Mouse (Mus musculus) MEL (cell line): Measurements from ENCODE around the gene Slc5a5. TPM values are rescaled to one million over a fixed set of nuclear protein-coding genes. Genes with fewer than 3 reads are reported as not detected.

Experiments
- DNase-seq: peaks from one replicate; pipeline ENCODE4 v3.0.0; 2011; ENCODE audit warnings: low read depth, low spot score
- H3K27ac ChIP-seq: 2 replicates; pipeline ENCODE4 v1.5.1; 2012; ENCODE audit warnings: low read depth, mild to moderate bottlenecking, control low read depth, low read length, moderate library complexity; ENCODE audit not compliant: control insufficient read depth
- H3K27me3 ChIP-seq, 2 experiments: fragments of 150-350 bp in 1 of 2; sonication (generic) in 1 of 2; 2 replicates each; pipeline ENCODE4 v1.6.1; 2012; ENCODE audit warnings: low read length in 2 of 2, mild to moderate bottlenecking in 2 of 2, improper control_type of control experiment in 1 of 2, moderate library complexity in 1 of 2; ENCODE audit not compliant: insufficient read depth in 2 of 2, control insufficient read depth in 1 of 2
- H3K36me3 ChIP-seq, 2 experiments: 2 replicates each; pipeline ENCODE4 v1.6.1; 2012 to 2014; ENCODE audit warnings: low read length in 2 of 2, improper control_type of control experiment in 1 of 2, inconsistent platforms in 1 of 2, mild to moderate bottlenecking in 1 of 2; ENCODE audit not compliant: insufficient read depth in 2 of 2, control insufficient read depth in 1 of 2
- H3K4me1 ChIP-seq, 2 experiments: fragments of 150-350 bp in 1 of 2; sonication (generic) in 1 of 2; 2 replicates each; pipeline ENCODE4 v1.6.1; 2012; ENCODE audit warnings: low read length in 2 of 2, improper control_type of control experiment in 1 of 2, mild to moderate bottlenecking in 1 of 2; ENCODE audit not compliant: insufficient read depth in 2 of 2, control insufficient read depth in 1 of 2
- H3K4me3 ChIP-seq, 2 experiments: fragments of 150-350 bp in 1 of 2; sonication (generic) in 1 of 2; 2 replicates each; pipeline ENCODE4 v1.5.1; 2012; ENCODE audit warnings: low read depth in 2 of 2, low read length in 2 of 2, mild to moderate bottlenecking in 2 of 2, moderate library complexity in 2 of 2, control low read depth in 1 of 2, improper control_type of control experiment in 1 of 2; ENCODE audit not compliant: control insufficient read depth in 1 of 2, insufficient read depth in 1 of 2
- H3K79me2 ChIP-seq: 2 replicates; pipeline ENCODE4 v1.6.1; 2012; ENCODE audit warnings: mild to moderate bottlenecking, low read length, moderate library complexity; ENCODE audit not compliant: control insufficient read depth, poor library complexity, insufficient read depth
- H3K9ac ChIP-seq: 2 replicates; pipeline ENCODE4 v1.6.1; 2012; ENCODE audit warnings: low read depth, mild to moderate bottlenecking, control low read depth, low read length, moderate library complexity; ENCODE audit not compliant: control insufficient read depth, poor library complexity, severe bottlenecking
- H3K9me3 ChIP-seq: fragments of 150-350 bp; sonication (generic); replicated peaks from 2 replicates; pipeline ENCODE4 v1.6.1; 2012; ENCODE audit warnings: mild to moderate bottlenecking, low read length, improper control_type of control experiment, moderate library complexity; ENCODE audit not compliant: insufficient read depth
- CHD1 ChIP-seq: IDR thresholded peaks from 2 replicates; pipeline ENCODE4 v1.6.1; 2012; ENCODE audit warnings: low read depth, mild to moderate bottlenecking, inconsistent platforms, low read length, improper control_type of control experiment
- CHD2 ChIP-seq: IDR thresholded peaks from 2 replicates; pipeline ENCODE4 v1.6.1; 2011; ENCODE audit warnings: low read length, improper control_type of control experiment
- CTCF ChIP-seq, 3 experiments: IDR thresholded peaks in 2 of 3; conservative IDR thresholded peaks in 1 of 3; 2 replicates each; pipeline ENCODE4 v1.5.1; 2011 to 2012; ENCODE audit warnings: low read length in 3 of 3, low read depth in 2 of 3, mild to moderate bottlenecking in 2 of 3, improper control_type of control experiment in 1 of 3, inconsistent platforms in 1 of 3, mixed read lengths in 1 of 3, moderate library complexity in 1 of 3; ENCODE audit not compliant: control insufficient read depth in 1 of 3, insufficient read depth in 1 of 3, poor library complexity in 1 of 3, severe bottlenecking in 1 of 3
- ETS1 ChIP-seq: IDR thresholded peaks from 2 replicates; pipeline ENCODE4 v1.6.1; 2012; ENCODE audit warnings: low read depth, mild to moderate bottlenecking, inconsistent platforms, low read length, improper control_type of control experiment, moderate library complexity
- GABPA ChIP-seq: IDR thresholded peaks from 2 replicates; pipeline ENCODE4 v1.6.1; 2012; ENCODE audit warnings: low read depth, mild to moderate bottlenecking, inconsistent platforms, low read length, improper control_type of control experiment, moderate library complexity
- GATA1 ChIP-seq: IDR thresholded peaks from 2 replicates; pipeline ENCODE4 v1.6.1; 2011; ENCODE audit warnings: low read depth, low read length, improper control_type of control experiment
- MAFK ChIP-seq: IDR thresholded peaks from 2 replicates; pipeline ENCODE4 v1.6.1; 2011; ENCODE audit warnings: low read depth, mild to moderate bottlenecking, low read length, improper control_type of control experiment, borderline replicate concordance
- MAZ ChIP-seq: IDR thresholded peaks from 2 replicates; pipeline ENCODE4 v1.6.1; 2012; ENCODE audit warnings: low read depth, mild to moderate bottlenecking, inconsistent platforms, low read length, improper control_type of control experiment
- MEF2A ChIP-seq: IDR thresholded peaks from 2 replicates; pipeline ENCODE4 v1.6.1; 2014; ENCODE audit warnings: low read depth, mild to moderate bottlenecking, inconsistent platforms, low read length, improper control_type of control experiment; ENCODE audit not compliant: poor library complexity, insufficient replicate concordance, severe bottlenecking; ENCODE audit errors: extremely low read depth
- MXI1 ChIP-seq: IDR thresholded peaks from 2 replicates; pipeline ENCODE4 v1.6.1; 2011; ENCODE audit warnings: mild to moderate bottlenecking, low read depth, low read length, improper control_type of control experiment
- MYB ChIP-seq: IDR thresholded peaks from 2 replicates; pipeline ENCODE4 v1.6.1; 2011; ENCODE audit warnings: mild to moderate bottlenecking, low read depth, low read length, improper control_type of control experiment
- NRF1 ChIP-seq: IDR thresholded peaks from 2 replicates; pipeline ENCODE4 v1.6.1; 2014; ENCODE audit warnings: low read depth, mild to moderate bottlenecking, inconsistent platforms, low read length, improper control_type of control experiment, moderate library complexity; ENCODE audit not compliant: poor library complexity, insufficient read depth, severe bottlenecking
- POLR2AphosphoS5 ChIP-seq: IDR thresholded peaks from 2 replicates; pipeline ENCODE4 v1.6.1; 2012; ENCODE audit warnings: low read depth, borderline replicate concordance, mild to moderate bottlenecking, inconsistent platforms, low read length, moderate library complexity, mixed read lengths
- RCOR1 ChIP-seq: IDR thresholded peaks from 2 replicates; pipeline ENCODE4 v1.6.1; 2012; ENCODE audit warnings: low read depth, mild to moderate bottlenecking, inconsistent platforms, low read length, improper control_type of control experiment
- TAL1 ChIP-seq: IDR thresholded peaks from 2 replicates; pipeline ENCODE4 v1.6.1; 2012; ENCODE audit warnings: mild to moderate bottlenecking, inconsistent platforms, low read length, moderate library complexity, mixed read lengths
- TBP ChIP-seq: IDR thresholded peaks from 2 replicates; pipeline ENCODE4 v1.8.0; 2011; ENCODE audit warnings: low read depth, low read length, improper control_type of control experiment
- USF1 ChIP-seq: IDR thresholded peaks from 2 replicates; pipeline ENCODE4 v1.6.1; 2014; ENCODE audit warnings: low read depth, mild to moderate bottlenecking, inconsistent platforms, low read length, improper control_type of control experiment, moderate library complexity
- ZNF384 ChIP-seq: IDR thresholded peaks from 2 replicates; pipeline ENCODE4 v1.6.1; 2012; ENCODE audit warnings: low read depth, mild to moderate bottlenecking, inconsistent platforms, low read length, improper control_type of control experiment
- polyA plus RNA-seq, 2 experiments: library from polyadenylated mRNA; stranded (reverse) in 1 of 2; unstranded in 1 of 2; fragments of >175 nt in 1 of 2; fragments of >200 nt in 1 of 2; gene quantifications; 2 replicates each; pipeline versions ENCODE4 v1.2.1 to v1.2.4; 2012; ENCODE audit warnings: low replicate concordance in 2 of 2, low read depth in 1 of 2; ENCODE audit not compliant: insufficient read length in 2 of 2, insufficient read depth in 1 of 2, missing spikeins in 1 of 2
- total RNA-seq: library from RNA; depleted of rRNA; stranded (reverse); fragments of 300-350 nt; gene quantifications from 2 replicates; pipeline ENCODE4 v1.2.3, GENCODE M21; 2012

Slc5a5 gene
- total and polyA plus RNA-seq, 3 experiments = 0.12 to 0.36 TPM; not detected in 1

GRCm38 (mm10) chr8:70931731-70932130, 39.2 kb upstream of the Slc5a5 start:
- no peaks in the 10 kb centered on the region for H3K9me3 ChIP-seq
- H3K4me1 ChIP-seq = peaks cover 6 to 7% of the 10 kb centered on the region in 2 experiments
- H3K27me3 ChIP-seq = peaks cover 0 to 1% of the 10 kb centered on the region in 2 experiments; a peak in 1 of 4 replicates
- no peak for DNase-seq
- no peak overlapping the region for H3K27ac ChIP-seq
- TF ChIP-seq RCOR1 (no peak), GABPA (no peak), NRF1 (no peak), MAFK (no peak)
- TF ChIP-seq, all 39 proteins: peak for 0
- H3K36me3 ChIP-seq = peaks cover 0 to 2% of the 10 kb centered on the region in 2 experiments; a peak in 1 of 4 replicates
- no peaks in the 10 kb centered on the region for H3K79me2 ChIP-seq
- no peak overlapping the region for H3K9ac ChIP-seq
- no peak overlapping the region for H3K4me3 ChIP-seq

DNA sequence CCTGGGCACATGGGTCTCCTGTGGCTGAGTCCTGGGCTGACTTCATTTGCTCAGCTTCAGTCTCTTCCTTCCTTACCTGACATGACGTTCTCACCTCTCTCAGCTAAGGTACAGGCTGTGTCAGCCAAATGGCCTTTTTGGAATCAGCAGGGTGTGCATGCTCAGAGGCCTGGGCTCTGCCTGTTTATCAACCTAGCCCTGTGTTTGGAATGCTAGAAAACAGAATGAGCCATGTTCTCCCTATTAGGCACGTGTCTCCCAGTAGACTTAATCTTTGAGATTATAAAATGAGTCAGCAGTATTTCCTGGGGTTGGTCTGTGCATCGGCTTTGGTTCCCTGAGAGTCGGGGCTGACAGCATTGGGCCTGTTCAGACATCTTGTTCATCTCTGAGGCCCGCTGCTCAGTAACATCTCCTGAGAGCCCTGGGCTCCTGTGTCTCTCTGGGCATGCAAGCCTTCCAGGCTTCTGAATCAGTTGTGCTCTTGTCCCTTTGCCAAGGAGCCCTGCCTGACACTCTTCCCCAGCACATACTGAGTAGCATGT, 36.3 kb upstream of the Slc5a5 start:
- Histone ChIP-seq H3K4me3 (no peak overlapping the region), H3K27ac (no peak overlapping the region), H3K9me3 (no peaks in the 10 kb centered on the region), H3K79me2 (no peaks in the 10 kb centered on the region), H3K9ac (no peak overlapping the region), H3K27me3 (no peaks in the 10 kb centered on the region), H3K4me1 (peaks cover 6 to 7% of the 10 kb centered on the region in 2 experiments), H3K36me3 (peaks cover 0 to 2% of the 10 kb centered on the region in 2 experiments; a peak in 1 of 4 replicates)
- DNase-seq = peak; percentile 42
- no peak for TF ChIP-seq GATA1
- peak; percentile 51; the same call in 1 of the 2 replicates for TF ChIP-seq MAFK
- 0 out of 2 replicates have a peak, but pooled peaks have one; percentile 25 for TF ChIP-seq MXI1
- TF ChIP-seq ETS1 = 0 out of 2 replicates have a peak, but pooled peaks have one; percentile 15

- Histone ChIP-seq H3K36me3 (peaks cover 0 to 2% of the 10 kb centered on the region in 2 experiments; a peak in 1 of 4 replicates), H3K9me3 (no peaks in the 10 kb centered on the region), H3K4me3 (no peak overlapping the region), H3K9ac (no peak overlapping the region), H3K79me2 (no peaks in the 10 kb centered on the region), H3K4me1 (peaks cover 6 to 7% of the 10 kb centered on the region in 2 experiments), H3K27me3 (no peaks in the 10 kb centered on the region), H3K27ac (no peak overlapping the region)
- TF ChIP-seq CHD1 = no peak
- TF ChIP-seq USF1 = no peak
- TF ChIP-seq MYB = no peak
- no peak for TF ChIP-seq CHD2
- TF ChIP-seq POLR2AphosphoS5 = no peak
- TF ChIP-seq TAL1 = no peak
- TF ChIP-seq MAZ = no peak
- TF ChIP-seq CTCF (IDR thresholded peaks at IDR 0.05 in 2 of 3, conservative IDR thresholded peaks at IDR 0.05 in 1 of 3; ENCODE audit: control insufficient read depth in 1 of 3, insufficient read depth in 1 of 3, low read depth in 2 of 3, low read length in 3 of 3, poor library complexity in 1 of 3, severe bottlenecking in 1 of 3) = no peak
- TF ChIP-seq ZNF384 = no peak
- no peak for TF ChIP-seq MEF2A
- no peak for TF ChIP-seq TBP
- DNase-seq = no peak
Observed at GRCm38 (mm10) chr8:70928096-70928495, 35.5 kb upstream of the Slc5a5 start.
